Mouse (Mus musculus) liver, postnatal 0 days (tissue): ENCODE results near the gene Zfp423. TPM values are rescaled to one million over a fixed set of nuclear protein-coding genes. Genes with fewer than 3 reads are reported as not detected.

ENCODE experiments used
- ATAC-seq: fragments of 200-750 bp; cut with Nextera tagmentation; 2 replicates; pipeline ENCODE4 v1.8.0; 2017; ENCODE audit warnings: mild to moderate bottlenecking, moderate library complexity
- DNase-seq: peaks from one replicate; pipeline ENCODE4 v3.0.0-alpha.2; 2016
- H3K27ac ChIP-seq: fragments of 300-500 bp; sonication (generic); 2 replicates; pipeline ENCODE4 v1.5.1; 2014; ENCODE audit warnings: antibody characterized with exemption, moderate library complexity, mild to moderate bottlenecking, low read depth
- H3K27me3 ChIP-seq: fragments of 300-500 bp; sonication (generic); 2 replicates; pipeline ENCODE4 v1.6.1; 2014; ENCODE audit warnings: low read length, control low read depth, mixed read lengths; ENCODE audit not compliant: insufficient read depth
- H3K36me3 ChIP-seq: fragments of 300-500 bp; sonication (generic); replicated peaks from 2 replicates; pipeline ENCODE4 v1.6.1; 2014; ENCODE audit warnings: mild to moderate bottlenecking, control low read depth, low read length, moderate library complexity, mixed read lengths; ENCODE audit not compliant: insufficient read depth
- H3K4me1 ChIP-seq: fragments of 300-500 bp; sonication (generic); 2 replicates; pipeline ENCODE4 v1.6.1; 2014; ENCODE audit warnings: antibody characterized with exemption, mild to moderate bottlenecking, control low read depth; ENCODE audit not compliant: insufficient read depth
- H3K4me2 ChIP-seq: fragments of 300-500 bp; sonication (generic); 2 replicates; pipeline ENCODE4 v1.6.1; 2014; ENCODE audit warnings: low read depth, mild to moderate bottlenecking, low read length, moderate library complexity, mixed read lengths
- H3K4me3 ChIP-seq: fragments of 300-500 bp; sonication (generic); 2 replicates; pipeline ENCODE4 v1.5.1; 2014; ENCODE audit warnings: low read depth, low read length
- H3K9ac ChIP-seq: fragments of 300-500 bp; sonication (generic); replicated peaks from 2 replicates; pipeline ENCODE4 v1.6.1; 2014; ENCODE audit warnings: mild to moderate bottlenecking, moderate library complexity
- H3K9me3 ChIP-seq: fragments of 300-500 bp; sonication (generic); 2 replicates; pipeline ENCODE4 v1.6.1; 2016; ENCODE audit warnings: mild to moderate bottlenecking, control low read depth, low read length, mixed read lengths
- CTCF ChIP-seq: sonication (generic); IDR thresholded peaks from 2 replicates; pipeline ENCODE4 v1.5.1; 2016; ENCODE audit warnings: antibody characterized with exemption, low read depth
- EP300 ChIP-seq: IDR thresholded peaks from 2 replicates; pipeline ENCODE4 v1.6.1; 2016; ENCODE audit warnings: antibody characterized with exemption, low read depth, mild to moderate bottlenecking
- WGBS: fragments of 180-500 bp; shearing (Covaris S2); extraction: QIAGEN DNeasy Blood & Tissue Kit; methylation state at CpG from one replicate; pipeline ENCODE4 v1.1.7; 2014; ENCODE audit not compliant: insufficient replicate concordance; 5-methylcytosine and 5-hydroxymethylcytosine counted together
- polyA plus RNA-seq: library from polyadenylated mRNA; unstranded; fragments of >200 nt; fragmentation: Nextera tagmentation; extraction: Ambion mirVana; gene quantifications from 2 replicates; pipeline ENCODE4 v1.2.1, GENCODE M21; 2015

Gene Zfp423
- polyA plus RNA-seq, 1 experiment from 2014 or later = 0.31 TPM

DNA sequence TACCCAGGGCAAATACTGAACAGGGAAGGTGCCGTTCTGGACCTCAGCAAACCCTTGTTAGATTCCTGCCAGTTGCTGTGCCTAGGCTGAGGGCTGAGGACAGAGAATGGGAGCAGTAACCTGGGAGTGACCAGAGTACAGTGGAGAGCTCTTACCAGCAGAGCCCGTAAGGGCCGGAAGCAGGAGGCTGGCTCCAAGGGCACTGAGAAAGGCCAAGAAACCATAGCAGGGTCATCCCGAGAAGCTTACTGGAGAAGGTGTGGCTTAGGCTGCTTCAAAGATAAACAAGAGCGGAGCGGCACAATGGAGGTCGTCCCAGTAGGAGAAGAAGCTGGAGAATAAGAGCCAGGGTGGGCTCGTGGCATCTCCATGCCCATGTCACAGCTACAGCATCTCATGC is 65.1 kb downstream of the Zfp423 start:
- ATAC-seq = no peak
- Histone ChIP-seq H3K4me1 (peaks cover 3% of the 10 kb centered on the region; the same call in 1 of the 2 replicates), H3K9me3 (no peaks in the 10 kb centered on the region), H3K27me3 (no peaks in the 10 kb centered on the region), H3K27ac (no peak overlapping the region), H3K4me3 (no peak overlapping the region), H3K4me2 (no peak overlapping the region), H3K9ac (no peak overlapping the region), H3K36me3 (no peaks in the 10 kb centered on the region)
- WGBS = 68% methylated on average over 8 of the region's 8 CpGs
- no peak for TF ChIP-seq EP300
- TF ChIP-seq CTCF = no peak
- DNase-seq = no peak

DNA sequence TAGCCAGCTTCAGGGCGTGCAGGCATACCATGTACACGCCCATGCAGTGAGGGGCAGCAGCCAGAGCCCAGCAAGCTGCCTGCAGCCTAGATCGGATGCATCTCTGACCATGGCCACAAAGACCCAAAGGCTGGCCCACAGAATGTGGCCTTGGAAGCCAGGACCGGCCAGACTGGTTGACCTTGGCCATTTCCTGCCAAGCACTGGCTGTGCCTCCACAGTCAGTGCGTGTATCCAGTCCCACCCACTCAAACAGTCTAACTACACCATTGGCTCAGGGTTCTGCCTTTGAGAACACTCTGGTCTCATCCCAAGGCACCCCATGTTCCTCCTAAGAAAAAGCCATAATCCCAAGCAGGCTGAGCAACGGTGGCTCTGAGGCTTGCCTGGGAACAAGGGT is 65.8 kb downstream of the Zfp423 start:
- no peak for TF ChIP-seq CTCF
- TF ChIP-seq EP300 = no peak
- Histone ChIP-seq H3K4me1 (peaks cover 3% of the 10 kb centered on the region; the same call in 1 of the 2 replicates), H3K4me2 (no peak overlapping the region), H3K4me3 (no peak overlapping the region), H3K9ac (no peak overlapping the region), H3K36me3 (no peaks in the 10 kb centered on the region), H3K27me3 (no peaks in the 10 kb centered on the region), H3K9me3 (no peaks in the 10 kb centered on the region), H3K27ac (no peak overlapping the region)
- no peak for ATAC-seq
- no peak for DNase-seq
- WGBS = 60% methylated on average over 6 of the region's 6 CpGs

DNA sequence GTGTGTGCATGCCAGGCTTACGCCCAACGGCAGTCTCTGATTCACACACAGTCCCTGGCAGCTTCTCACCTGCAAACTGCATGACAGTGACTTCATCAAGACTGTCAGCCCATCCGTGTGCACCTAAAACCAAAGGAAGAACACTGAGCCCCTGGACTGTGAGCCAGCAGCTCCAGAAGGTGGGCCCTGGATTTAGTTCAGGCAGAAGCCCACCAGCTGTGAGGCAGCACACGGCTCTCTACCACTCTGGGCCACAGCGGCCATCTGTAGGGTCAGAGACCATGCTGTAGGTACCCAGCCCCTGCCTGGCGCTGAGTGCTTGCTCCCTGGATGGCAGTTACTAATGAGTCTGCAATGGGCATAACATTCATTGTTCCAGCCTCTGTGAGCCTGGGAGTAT is 66.5 kb downstream of the Zfp423 start:
- no peak for TF ChIP-seq CTCF
- no peaks in the 10 kb centered on the region for H3K27me3 ChIP-seq
- no peaks in the 10 kb centered on the region for H3K36me3 ChIP-seq
- peaks cover 3% of the 10 kb centered on the region; the same call in 1 of the 2 replicates for H3K4me1 ChIP-seq
- ATAC-seq = no peak
- no peak overlapping the region for H3K4me2 ChIP-seq
- no peak overlapping the region for H3K4me3 ChIP-seq
- WGBS = 72% methylated on average over 6 of the region's 6 CpGs
- no peak overlapping the region for H3K9ac ChIP-seq
- no peak overlapping the region for H3K27ac ChIP-seq
- DNase-seq = no peak
- H3K9me3 ChIP-seq = no peaks in the 10 kb centered on the region

DNA sequence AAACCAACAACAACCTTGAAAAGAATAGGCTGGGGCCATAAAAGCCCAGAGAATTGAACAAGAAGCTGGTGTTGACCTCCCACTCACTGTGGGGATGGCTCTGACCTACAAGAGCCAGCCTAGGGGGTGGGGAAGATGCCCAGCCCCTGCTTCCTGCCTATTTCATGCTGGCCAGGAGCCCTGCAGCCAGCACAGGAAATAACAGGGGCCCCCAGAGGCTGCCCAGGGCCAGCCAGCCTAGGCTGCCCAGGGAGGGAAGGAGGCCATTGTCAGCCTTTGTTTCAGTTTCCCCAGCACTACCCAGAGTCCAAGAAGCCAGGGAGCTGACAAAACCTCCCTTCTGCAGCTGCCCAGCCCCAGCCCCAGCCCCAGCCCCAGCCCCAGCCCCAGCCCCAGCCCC is 67.5 kb downstream of the Zfp423 start:
- Histone ChIP-seq H3K27me3 (no peaks in the 10 kb centered on the region), H3K4me3 (no peak overlapping the region), H3K9ac (no peak overlapping the region), H3K27ac (no peak overlapping the region), H3K4me2 (no peak overlapping the region), H3K4me1 (peaks cover 3% of the 10 kb centered on the region; the same call in 1 of the 2 replicates), H3K36me3 (no peaks in the 10 kb centered on the region), H3K9me3 (no peaks in the 10 kb centered on the region)
- DNase-seq (no peak), ATAC-seq (no peak)
- no peak for TF ChIP-seq CTCF
- TF ChIP-seq EP300 = no peak

DNA sequence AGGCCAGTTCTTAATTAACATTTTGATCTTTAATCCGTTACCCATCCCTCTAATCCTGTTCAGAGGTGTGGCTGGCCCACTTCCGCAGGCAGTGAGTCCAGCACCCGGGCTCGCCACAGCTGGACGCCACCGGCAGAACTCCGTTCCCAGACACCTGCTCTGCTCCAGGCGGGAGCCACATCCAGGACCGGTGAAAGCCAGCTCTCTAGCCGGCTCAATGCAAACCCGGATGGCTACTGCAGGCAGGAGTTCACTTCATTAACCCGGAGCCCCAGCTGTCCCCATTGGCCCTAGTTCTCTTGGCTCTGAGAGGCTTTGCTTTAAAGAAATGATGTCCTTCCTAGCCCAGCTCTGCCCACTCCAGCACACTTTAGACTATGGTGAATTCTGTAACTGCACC is 71.4 kb downstream of the Zfp423 start:
- ATAC-seq (no peak), DNase-seq (no peak)
- Histone ChIP-seq H3K4me3 (no peak overlapping the region), H3K9me3 (no peaks in the 10 kb centered on the region), H3K9ac (no peak overlapping the region), H3K36me3 (no peaks in the 10 kb centered on the region), H3K4me2 (no peak overlapping the region), H3K4me1 (no peaks in the 10 kb centered on the region), H3K27ac (no peak overlapping the region), H3K27me3 (no peaks in the 10 kb centered on the region)
- WGBS = 77% methylated on average over 12 of the region's 12 CpGs
- TF ChIP-seq EP300 (no peak), CTCF (no peak)

DNA sequence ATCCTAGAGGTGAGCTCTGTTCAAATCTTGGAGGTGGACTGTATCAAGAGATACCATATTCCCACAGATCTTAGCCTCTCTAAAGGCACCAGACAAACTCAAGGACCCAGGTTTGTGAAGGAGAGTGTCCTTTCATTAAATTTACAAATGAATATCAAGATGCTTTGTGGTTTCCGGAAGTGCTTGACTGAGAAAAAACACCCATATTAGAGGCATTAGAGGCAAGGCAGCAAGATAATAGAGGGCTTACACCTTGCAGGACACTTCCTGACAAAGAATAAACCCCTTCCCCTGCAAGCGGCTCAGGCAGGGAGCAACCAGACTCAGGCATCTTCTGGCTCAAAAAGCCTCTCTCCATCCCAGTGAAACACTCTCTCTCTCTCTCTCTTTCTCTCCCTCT is 78.3 kb downstream of the Zfp423 start:
- TF ChIP-seq CTCF (no peak), EP300 (no peak)
- H3K9me3 ChIP-seq = no peaks in the 10 kb centered on the region

DNA sequence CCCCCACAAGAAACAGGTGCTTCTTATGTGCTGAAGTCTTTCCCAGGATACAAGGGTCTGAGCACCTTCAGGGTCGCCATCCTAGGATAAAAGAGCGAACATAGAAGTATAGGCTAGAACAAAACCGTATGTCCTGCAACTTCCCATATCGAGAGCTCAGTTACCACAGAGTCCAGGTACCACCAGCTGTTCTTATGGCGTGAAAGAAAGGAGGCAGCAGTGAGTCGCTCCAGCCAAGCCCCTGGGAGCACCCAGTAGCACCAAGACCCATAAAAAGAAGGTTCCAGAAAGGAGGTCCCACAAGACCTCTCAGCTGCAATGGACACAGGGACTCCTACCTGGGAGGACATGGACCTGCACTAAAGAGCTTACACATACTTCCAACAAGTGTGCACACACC is 83.5 kb downstream of the Zfp423 start:
- no peak; the same call in 1 of the 2 replicates for TF ChIP-seq CTCF
- no peak for TF ChIP-seq EP300
- no peak for DNase-seq
- no peaks in the 10 kb centered on the region for H3K9me3 ChIP-seq
- H3K27me3 ChIP-seq = no peaks in the 10 kb centered on the region
- 55% methylated on average over 6 of the region's 6 CpGs for WGBS
- no peak overlapping the region for H3K9ac ChIP-seq
- no peak for ATAC-seq
- no peaks in the 10 kb centered on the region for H3K4me1 ChIP-seq
- no peak overlapping the region for H3K4me2 ChIP-seq
- no peak overlapping the region for H3K4me3 ChIP-seq
- H3K27ac ChIP-seq = no peak overlapping the region
- H3K36me3 ChIP-seq = no peaks in the 10 kb centered on the region

More for the DNA sequence above, 78.3 kb downstream of the Zfp423 start:
- WGBS = 57% methylated on average over 2 of the region's 2 CpGs
- no peaks in the 10 kb centered on the region for H3K27me3 ChIP-seq
- DNase-seq (no peak), ATAC-seq (no peak)
- no peaks in the 10 kb centered on the region for H3K36me3 ChIP-seq
- no peak overlapping the region for H3K9ac ChIP-seq
- no peak overlapping the region for H3K4me2 ChIP-seq
- H3K27ac ChIP-seq = no peak overlapping the region
- no peaks in the 10 kb centered on the region for H3K4me1 ChIP-seq
- H3K4me3 ChIP-seq = no peak overlapping the region
